Mouse (Mus musculus): ENCODE measurements around the gene Krtap1-3. TPM values are rescaled to one million over a fixed set of nuclear protein-coding genes. Genes with fewer than 3 reads are reported as not detected.

The Krtap1-3 gene
- total RNA-seq, 2 experiments from 2014 or later, result not detected

- Histone ChIP-seq H3K27ac (no peak within 1 kb of the TSS), H3K4me3 (no peak within 1 kb of the TSS)
- intact Hi-C loops (cut with DNase I), result no loop called here
- DNase-seq, result no peak
- TF ChIP-seq CTCF (IDR thresholded peaks at IDR 0.05), result no peak
Measured at GRCm38 (mm10) chr11:99583245-99583704, 7.9 kb downstream of the Krtap1-3 start, which contains the start of gene Krtap1-4. Gene Krtap1-4, minus strand, starts transcription at chr11:99583654.

GRCm38 (mm10) chr11:99581564-99581963, 9.6 kb downstream of the Krtap1-3 start:
- H3K27ac ChIP-seq, result no peak overlapping the region
- TF ChIP-seq CTCF (IDR thresholded peaks at IDR 0.05), result no peak
- H3K4me3 ChIP-seq, result no peak overlapping the region
- no peak for DNase-seq
- intact Hi-C loops (cut with DNase I), result no loop called here

GRCm38 (mm10) chr11:99581051-99581450, 10.1 kb downstream of the Krtap1-3 start:
- Histone ChIP-seq H3K27ac (no peak overlapping the region), H3K4me3 (no peak overlapping the region)
- intact Hi-C loops (cut with DNase I), result no loop called here
- TF ChIP-seq CTCF (IDR thresholded peaks at IDR 0.05), result no peak
- no peak for DNase-seq

- no peak within 1 kb of the TSS for H3K4me3 ChIP-seq
- DNase-seq, result no peak
- TF ChIP-seq CTCF (IDR thresholded peaks at IDR 0.05), result no peak
- intact Hi-C loops (cut with DNase I), result no loop called here
- H3K27ac ChIP-seq, result no peak within 1 kb of the TSS
Measured at GRCm38 (mm10) chr11:99580636-99581035, 10.5 kb downstream of the Krtap1-3 start, which contains the start of gene Krtap1-5. Gene Krtap1-5, minus strand, starts transcription at chr11:99581016.

GRCm38 (mm10) chr11:99574106-99574505, 17.0 kb downstream of the Krtap1-3 start:
- H3K27ac ChIP-seq, result no peak overlapping the region
- DNase-seq, result peak; percentile 59
- intact Hi-C loops (cut with DNase I), result loop anchor here (10.0 kb wide), 1 partner anchor 109 kb away; no protein-coding TSS in a partner anchor
- peak; percentile 87 for TF ChIP-seq CTCF (IDR thresholded peaks at IDR 0.05)
- H3K4me3 ChIP-seq, result peak overlapping the region; percentile 19; the same call in 1 of the 2 replicates

GRCm38 (mm10) chr11:99573164-99573563, 18.0 kb downstream of the Krtap1-3 start:
- H3K4me3 ChIP-seq, result no peak overlapping the region
- TF ChIP-seq CTCF (IDR thresholded peaks at IDR 0.05), result no peak
- no peak overlapping the region for H3K27ac ChIP-seq
- intact Hi-C loops (cut with DNase I), result loop anchor here (10.0 kb wide), 1 partner anchor 108 kb away; no protein-coding TSS in a partner anchor
- DNase-seq, result no peak

GRCm38 (mm10) chr11:99566530-99566929, 24.6 kb downstream of the Krtap1-3 start, which contains the start of gene Krtap3-1:
Gene Krtap3-1, minus strand, starts transcription at chr11:99566630.
- no peak for TF ChIP-seq CTCF (IDR thresholded peaks at IDR 0.05)
- Histone ChIP-seq H3K4me3 (no peak within 1 kb of the TSS), H3K27ac (no peak within 1 kb of the TSS)
- no peak for DNase-seq
- intact Hi-C loops (cut with DNase I), result no loop called here

- Histone ChIP-seq H3K27ac (no peak overlapping the region), H3K4me3 (no peak overlapping the region)
- intact Hi-C loops (cut with DNase I), result no loop called here
- TF ChIP-seq CTCF (IDR thresholded peaks at IDR 0.05), result no peak
- DNase-seq, result no peak
Measured at GRCm38 (mm10) chr11:99562580-99562979, 28.6 kb downstream of the Krtap1-3 start.

GRCm38 (mm10) chr11:99559366-99559765, 31.8 kb downstream of the Krtap1-3 start, which contains the start of gene Gm11939:
Gene Gm11939, minus strand, starts transcription at chr11:99559466.
- H3K4me3 ChIP-seq, result no peak within 1 kb of the TSS
- no peak for TF ChIP-seq CTCF (IDR thresholded peaks at IDR 0.05)
- intact Hi-C loops (cut with DNase I), result no loop called here
- DNase-seq, result no peak
- H3K27ac ChIP-seq, result no peak within 1 kb of the TSS

GRCm38 (mm10) chr11:99557976-99558745, 33.0 kb downstream of the Krtap1-3 start:
- intact Hi-C loops (cut with DNase I), result no loop called here
- Histone ChIP-seq H3K27ac (no peak overlapping the region), H3K4me3 (no peak overlapping the region)
- no peak for DNase-seq
- TF ChIP-seq CTCF (IDR thresholded peaks at IDR 0.05), result no peak

- intact Hi-C loops (cut with DNase I), result no loop called here
- no peak for TF ChIP-seq CTCF (IDR thresholded peaks at IDR 0.05)
- Histone ChIP-seq H3K27ac (no peak within 1 kb of the TSS), H3K4me3 (no peak within 1 kb of the TSS)
- DNase-seq, result no peak
Measured at GRCm38 (mm10) chr11:99556753-99557152, 34.4 kb downstream of the Krtap1-3 start, which contains the start of gene Krtap3-2. Gene Krtap3-2, minus strand, starts transcription at chr11:99556853.

GRCm38 (mm10) chr11:99556195-99556594, 34.9 kb downstream of the Krtap1-3 start:
- Histone ChIP-seq H3K4me3 (no peak overlapping the region), H3K27ac (no peak overlapping the region)
- no peak for DNase-seq
- TF ChIP-seq CTCF (IDR thresholded peaks at IDR 0.05), result no peak
- intact Hi-C loops (cut with DNase I), result no loop called here

- Histone ChIP-seq H3K27ac (no peak within 1 kb of the TSS), H3K4me3 (no peak within 1 kb of the TSS)
- DNase-seq, result no peak
- no peak for TF ChIP-seq CTCF (IDR thresholded peaks at IDR 0.05)
- intact Hi-C loops (cut with DNase I), result no loop called here
Measured at GRCm38 (mm10) chr11:99550765-99551164, 40.4 kb downstream of the Krtap1-3 start, which contains the start of gene Krtap3-3. Gene Krtap3-3, minus strand, starts transcription at chr11:99550865.
